Mouse (Mus musculus) bone marrow, adult 2 months (tissue): ENCODE measurements around the gene Clpsl2. TPM values are rescaled to one million over a fixed set of nuclear protein-coding genes. Genes with fewer than 3 reads are reported as not detected.
A peak's percentile ranks its signal among the peaks of the same experiment; 100 is the strongest.

Experiments
- H3K27ac ChIP-seq: fragments of 200-500 bp; 2 replicates; pipeline ENCODE4 v1.5.1; 2012; ENCODE audit warnings: low read depth, mild to moderate bottlenecking, control low read depth, inconsistent platforms, low read length; ENCODE audit not compliant: control insufficient read depth, poor library complexity, insufficient read depth
- H3K4me1 ChIP-seq: fragments of 200-500 bp; 2 replicates; pipeline ENCODE4 v1.6.1; 2011; ENCODE audit warnings: low read length; ENCODE audit not compliant: control insufficient read depth, insufficient read depth
- H3K4me3 ChIP-seq: fragments of 200-500 bp; replicated peaks from 2 replicates; pipeline ENCODE3; 2011; ENCODE audit warnings: mild to moderate bottlenecking, low read depth, low read length, control low read depth; ENCODE audit not compliant: control insufficient read depth
- CTCF ChIP-seq: fragments of 200-500 bp; IDR thresholded peaks from 2 replicates; pipeline ENCODE4 v1.5.1; 2011; ENCODE audit warnings: low read length, control low read depth; ENCODE audit not compliant: control insufficient read depth, insufficient read depth
- POLR2A ChIP-seq: fragments of 200-500 bp; IDR thresholded peaks from 2 replicates; pipeline ENCODE4 v1.6.1; 2011; ENCODE audit warnings: low read depth, mild to moderate bottlenecking, control low read depth, low read length, borderline replicate concordance; ENCODE audit not compliant: control insufficient read depth
- WGBS: fragments of 180-500 bp; shearing (Covaris S2); methylation state at CpG from one replicate; pipeline ENCODE4 v1.1.7; 2018; 5-methylcytosine and 5-hydroxymethylcytosine counted together
- polyA plus RNA-seq: library from polyadenylated mRNA; stranded (reverse); fragments of >200 nt; gene quantifications from 2 replicates; pipeline ENCODE4 v1.2.4, GENCODE M21; 2011; ENCODE audit warnings: low replicate concordance; ENCODE audit not compliant: missing spikeins, insufficient read depth, insufficient read length

The Clpsl2 gene
- polyA plus RNA-seq, 1 experiment = not detected

DNA sequence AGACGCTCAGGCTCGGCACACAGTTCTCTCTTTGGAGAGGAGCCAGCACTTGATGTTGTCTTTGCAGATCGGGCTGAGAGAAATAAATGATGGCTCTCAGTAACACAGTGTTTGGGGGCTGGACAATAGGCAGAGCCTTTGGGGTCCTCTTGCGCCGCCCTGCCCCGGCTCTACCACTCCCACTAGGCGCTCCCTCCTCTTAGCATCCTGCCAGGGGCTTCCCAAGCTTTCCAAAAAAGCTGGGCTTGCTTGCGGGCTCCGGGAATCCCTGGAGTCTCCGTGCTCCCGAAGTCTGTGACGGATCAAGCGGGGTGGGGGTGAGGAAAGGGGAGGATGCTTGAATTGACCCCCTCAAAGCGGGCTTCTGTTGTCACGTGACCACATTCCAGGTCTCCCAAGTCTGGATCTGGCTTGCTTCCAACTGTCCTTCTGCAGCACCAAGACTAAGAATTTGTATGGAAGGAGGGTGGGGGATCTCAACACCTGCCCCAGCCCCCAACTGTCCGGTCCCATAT, 31.7 kb upstream of the Clpsl2 start, which contains the start of gene Fkbp5:
Gene Fkbp5, minus strand, starts transcription at position 87 of the 515 bp plus-strand sequence.
- Histone ChIP-seq H3K27ac (peak within 1 kb of the TSS; percentile 98), H3K4me3 (peak within 1 kb of the TSS; percentile 44), H3K4me1 (peaks cover 14% of the 10 kb centered on the region)
- no peak for TF ChIP-seq POLR2A
- TF ChIP-seq CTCF = no peak
- 26% methylated on average over 16 of the region's 16 CpGs for WGBS

- peak overlapping the region; percentile 98 for H3K27ac ChIP-seq
- peak overlapping the region; percentile 44 for H3K4me3 ChIP-seq
- TF ChIP-seq CTCF (no peak), POLR2A (peak; percentile 57; the same call in 1 of the 2 replicates)
- peaks cover 13% of the 10 kb centered on the region for H3K4me1 ChIP-seq
- WGBS = under 1% methylated on average over 46 of the region's 46 CpGs
These were observed 31.1 kb upstream of the Clpsl2 start for GRCm38 (mm10) chr17:28517956-28518614.

GRCm38 (mm10) chr17:28518615-28519071, 30.6 kb upstream of the Clpsl2 start:
- no peak for TF ChIP-seq POLR2A
- no peak for TF ChIP-seq CTCF
- peaks cover 13% of the 10 kb centered on the region for H3K4me1 ChIP-seq
- 1% methylated on average over 8 of the region's 8 CpGs for WGBS
- H3K27ac ChIP-seq = peak overlapping the region; percentile 98
- peak overlapping the region; percentile 44 for H3K4me3 ChIP-seq

- Histone ChIP-seq H3K4me1 (peaks cover 9% of the 10 kb centered on the region), H3K4me3 (no peak overlapping the region), H3K27ac (no peak overlapping the region)
- TF ChIP-seq CTCF = peak; percentile 26; the same call in 1 of the 2 replicates
- TF ChIP-seq POLR2A = no peak
- WGBS = 71% methylated on average over 3 of the region's 3 CpGs
These were observed 29.4 kb upstream of the Clpsl2 start for GRCm38 (mm10) chr17:28519827-28520226.

DNA sequence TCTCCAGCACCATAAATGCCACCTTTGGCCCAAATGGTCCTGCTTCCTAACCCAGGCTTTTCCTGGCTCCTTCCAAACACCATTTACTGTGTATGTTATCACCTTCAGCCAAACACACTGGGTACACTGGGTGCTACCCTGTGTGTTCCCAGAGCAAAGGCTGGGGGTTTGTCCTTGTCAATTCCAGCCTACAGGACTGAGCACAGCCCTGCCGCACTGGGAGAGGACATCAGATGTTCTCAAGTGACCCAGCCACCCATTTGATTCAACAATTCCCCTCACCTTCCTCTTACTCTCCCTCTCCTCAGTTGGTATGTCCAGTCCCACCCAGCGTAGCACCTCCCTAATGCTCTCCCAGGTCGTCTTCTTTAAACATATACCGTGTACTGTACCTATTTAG, 28.6 kb upstream of the Clpsl2 start:
- Histone ChIP-seq H3K4me1 (peaks cover 9% of the 10 kb centered on the region), H3K27ac (no peak overlapping the region)
- WGBS = 76% methylated on average over 4 of the region's 4 CpGs

GRCm38 (mm10) chr17:28521071-28521726, 28.0 kb upstream of the Clpsl2 start:
- Histone ChIP-seq H3K27ac (no peak overlapping the region), H3K4me1 (peaks cover 5% of the 10 kb centered on the region; the same call in 1 of the 2 replicates), H3K4me3 (no peak overlapping the region)
- WGBS = 68% methylated on average over 5 of the region's 5 CpGs
- TF ChIP-seq CTCF (no peak), POLR2A (no peak)

More for the DNA sequence above, 28.6 kb upstream of the Clpsl2 start:
- TF ChIP-seq POLR2A = no peak
- TF ChIP-seq CTCF = no peak
- no peak overlapping the region for H3K4me3 ChIP-seq

DNA sequence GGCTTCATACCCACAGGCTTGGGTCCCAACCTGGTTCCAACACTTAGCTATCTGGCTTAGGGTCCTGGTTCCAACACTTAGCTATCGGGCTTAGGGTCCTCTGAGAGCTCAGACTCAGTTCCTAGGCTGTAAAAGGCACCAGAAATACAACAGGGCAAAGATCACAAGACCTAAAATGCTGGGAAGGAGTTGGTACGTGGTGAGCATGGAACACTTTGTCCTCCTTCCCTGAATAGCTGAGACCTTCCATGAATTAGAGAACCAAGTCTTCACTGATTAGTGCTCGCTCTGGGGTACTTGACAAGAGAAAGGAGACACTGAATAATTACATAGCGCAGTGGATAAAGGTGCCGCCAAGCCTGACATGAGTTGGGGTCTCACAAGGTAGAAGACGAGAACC, 27.3 kb upstream of the Clpsl2 start:
- TF ChIP-seq POLR2A (no peak), CTCF (no peak)
- Histone ChIP-seq H3K4me3 (peak overlapping the region; percentile 47), H3K4me1 (peaks cover 3% of the 10 kb centered on the region; the same call in 1 of the 2 replicates), H3K27ac (peak overlapping the region; percentile 40; the same call in 1 of the 2 replicates)
- WGBS = 70% methylated on average over 6 of the region's 6 CpGs
